Mouse (Mus musculus): Measurements from ENCODE around the gene Clybl. TPM values are rescaled to one million over a fixed set of nuclear protein-coding genes. Genes with fewer than 3 reads are reported as not detected.

Clybl gene
- total RNA-seq, 2 experiments from 2014 or later = 22.9 to 28.7 TPM

GRCm38 (mm10) chr14:122357316-122357715 is 175.8 kb downstream of the Clybl start:
- no peak for DNase-seq (ENCODE audit: low spot score in 2 of 2)

GRCm38 (mm10) chr14:122358592-122358991 is 177.1 kb downstream of the Clybl start:
- DNase-seq (ENCODE audit: low spot score in 2 of 2) = no peak

GRCm38 (mm10) chr14:122359136-122359905 is 177.8 kb downstream of the Clybl start:
- no peak for DNase-seq (ENCODE audit: low spot score in 2 of 2)

GRCm38 (mm10) chr14:122361807-122362206 is 180.3 kb downstream of the Clybl start:
- DNase-seq (ENCODE audit: low spot score in 2 of 2) = no peak

- no peak for DNase-seq (ENCODE audit: low spot score in 2 of 2)
Observed at GRCm38 (mm10) chr14:122363156-122363555, 181.7 kb downstream of the Clybl start.

- DNase-seq (ENCODE audit: low spot score in 2 of 2) = no peak
Observed at GRCm38 (mm10) chr14:122364026-122364425, 182.5 kb downstream of the Clybl start.

GRCm38 (mm10) chr14:122367252-122367868 is 185.9 kb downstream of the Clybl start:
- DNase-seq (ENCODE audit: low spot score in 2 of 2) = no peak

GRCm38 (mm10) chr14:122367882-122368418 is 186.4 kb downstream of the Clybl start:
- DNase-seq (ENCODE audit: low spot score in 2 of 2) = no peak

- DNase-seq (ENCODE audit: low spot score in 2 of 2) = no peak
Observed at GRCm38 (mm10) chr14:122368501-122368900, 187.0 kb downstream of the Clybl start.

- no peak for DNase-seq (ENCODE audit: low spot score in 2 of 2)
Observed at GRCm38 (mm10) chr14:122371979-122372378, 190.5 kb downstream of the Clybl start.

- DNase-seq (ENCODE audit: low spot score in 2 of 2) = no peak
Observed at GRCm38 (mm10) chr14:122373458-122373857, 192.0 kb downstream of the Clybl start.

- DNase-seq (ENCODE audit: low spot score in 2 of 2) = no peak
Observed at GRCm38 (mm10) chr14:122374285-122374997, 192.9 kb downstream of the Clybl start.

- no peak for DNase-seq (ENCODE audit: low spot score in 2 of 2)
Observed at GRCm38 (mm10) chr14:122375070-122375811, 193.7 kb downstream of the Clybl start.

- DNase-seq (ENCODE audit: low spot score in 2 of 2) = no peak
Observed at GRCm38 (mm10) chr14:122376482-122377143, 195.1 kb downstream of the Clybl start.

GRCm38 (mm10) chr14:122377681-122378080 is 196.2 kb downstream of the Clybl start:
- DNase-seq (ENCODE audit: low spot score in 2 of 2) = no peak

GRCm38 (mm10) chr14:122379076-122379475 is 197.6 kb downstream of the Clybl start:
- no peak for DNase-seq (ENCODE audit: low spot score in 2 of 2)

- DNase-seq (ENCODE audit: low spot score in 2 of 2) = no peak
Observed at GRCm38 (mm10) chr14:122379996-122380395, 198.5 kb downstream of the Clybl start.

- no peak for DNase-seq (ENCODE audit: low spot score in 2 of 2)
Observed at GRCm38 (mm10) chr14:122380896-122381845, 199.7 kb downstream of the Clybl start.

- DNase-seq (ENCODE audit: low spot score in 2 of 2) = no peak
Observed at GRCm38 (mm10) chr14:122382281-122382680, 200.8 kb downstream of the Clybl start.
